Mouse (Mus musculus): ENCODE data around the gene Snx19. TPM values are rescaled to one million over a fixed set of nuclear protein-coding genes. Genes with fewer than 3 reads are reported as not detected.

Snx19 gene
- polyA plus RNA-seq, 1 experiment from 2014 or later: 14.1 TPM

GRCm38 (mm10) chr9:30446126-30446525 lies 19.2 kb downstream of the Snx19 start:
- no peak overlapping the region for H3K9ac ChIP-seq (ENCODE audit: low read depth, low read length)
- peaks cover 9% of the 10 kb centered on the region; the same call in 1 of the 2 replicates for H3K36me3 ChIP-seq (ENCODE audit: insufficient read depth, low read length)
- H3K27ac ChIP-seq: no peak overlapping the region
- no peaks in the 10 kb centered on the region for H3K9me3 ChIP-seq (replicated peaks; ENCODE audit: low read length)
- 85% methylated on average over 1 of the region's 1 CpGs for WGBS
- H3K27me3 ChIP-seq (ENCODE audit: insufficient read depth, low read length): no peaks in the 10 kb centered on the region
- no peak overlapping the region for H3K4me3 ChIP-seq (replicated peaks; ENCODE audit: low read depth, low read length)
- no peaks in the 10 kb centered on the region for H3K4me1 ChIP-seq (replicated peaks; ENCODE audit: insufficient read depth, low read length)
- H3K4me2 ChIP-seq (ENCODE audit: low read length): no peak overlapping the region
- no peak for DNase-seq (ENCODE audit: low spot score)
- no peak for ATAC-seq (replicated peaks; ENCODE audit: low FRiP score, low read depth)
- no peak for TF ChIP-seq CTCF (IDR thresholded peaks at IDR 0.05; ENCODE audit: low read depth)

GRCm38 (mm10) chr9:30448459-30448858 lies 21.6 kb downstream of the Snx19 start:
- DNase-seq (ENCODE audit: low spot score) (peak; percentile 81), ATAC-seq (replicated peaks; ENCODE audit: low FRiP score, low read depth) (no peak)
- no peak overlapping the region for H3K9ac ChIP-seq (ENCODE audit: low read depth, low read length)
- H3K9me3 ChIP-seq (replicated peaks; ENCODE audit: low read length): no peaks in the 10 kb centered on the region
- no peaks in the 10 kb centered on the region for H3K4me1 ChIP-seq (replicated peaks; ENCODE audit: insufficient read depth, low read length)
- H3K27me3 ChIP-seq (ENCODE audit: insufficient read depth, low read length): no peaks in the 10 kb centered on the region
- no peak overlapping the region for H3K27ac ChIP-seq
- 47% methylated on average over 4 of the region's 4 CpGs for WGBS
- peak; percentile 77 for TF ChIP-seq CTCF (IDR thresholded peaks at IDR 0.05; ENCODE audit: low read depth)
- H3K4me2 ChIP-seq (ENCODE audit: low read length): no peak overlapping the region
- no peak overlapping the region for H3K4me3 ChIP-seq (replicated peaks; ENCODE audit: low read depth, low read length)
- peaks cover 4% of the 10 kb centered on the region; the same call in 1 of the 2 replicates for H3K36me3 ChIP-seq (ENCODE audit: insufficient read depth, low read length)

- H3K9ac ChIP-seq (ENCODE audit: low read depth, low read length): no peak overlapping the region
- no peak for TF ChIP-seq CTCF (IDR thresholded peaks at IDR 0.05; ENCODE audit: low read depth)
- no peaks in the 10 kb centered on the region for H3K27me3 ChIP-seq (ENCODE audit: insufficient read depth, low read length)
- WGBS: 45% methylated on average over 2 of the region's 2 CpGs
- ATAC-seq (replicated peaks; ENCODE audit: low FRiP score, low read depth) (no peak), DNase-seq (ENCODE audit: low spot score) (no peak)
- no peaks in the 10 kb centered on the region for H3K9me3 ChIP-seq (replicated peaks; ENCODE audit: low read length)
- H3K4me3 ChIP-seq (replicated peaks; ENCODE audit: low read depth, low read length): no peak overlapping the region
- no peak overlapping the region for H3K27ac ChIP-seq
- H3K4me1 ChIP-seq (replicated peaks; ENCODE audit: insufficient read depth, low read length): no peaks in the 10 kb centered on the region
- H3K4me2 ChIP-seq (ENCODE audit: low read length): no peak overlapping the region
- H3K36me3 ChIP-seq (ENCODE audit: insufficient read depth, low read length): 0 out of 2 replicates have a peak, but pooled peaks cover 4% of the 10 kb centered on the region
Measured at GRCm38 (mm10) chr9:30449862-30450261, 23.0 kb downstream of the Snx19 start.

GRCm38 (mm10) chr9:30450834-30451233 lies 23.9 kb downstream of the Snx19 start:
- DNase-seq (ENCODE audit: low spot score) (peak; percentile 22), ATAC-seq (replicated peaks; ENCODE audit: low FRiP score, low read depth) (no peak)
- TF ChIP-seq CTCF (IDR thresholded peaks at IDR 0.05; ENCODE audit: low read depth): no peak
- Histone ChIP-seq H3K9ac (ENCODE audit: low read depth, low read length) (no peak overlapping the region), H3K9me3 (replicated peaks; ENCODE audit: low read length) (no peaks in the 10 kb centered on the region), H3K4me1 (replicated peaks; ENCODE audit: insufficient read depth, low read length) (no peaks in the 10 kb centered on the region), H3K36me3 (ENCODE audit: insufficient read depth, low read length) (0 out of 2 replicates have a peak, but pooled peaks cover 4% of the 10 kb centered on the region), H3K4me2 (ENCODE audit: low read length) (no peak overlapping the region), H3K27me3 (ENCODE audit: insufficient read depth, low read length) (no peaks in the 10 kb centered on the region), H3K27ac (no peak overlapping the region), H3K4me3 (replicated peaks; ENCODE audit: low read depth, low read length) (no peak overlapping the region)
- 45% methylated on average over 2 of the region's 2 CpGs for WGBS

GRCm38 (mm10) chr9:30454527-30454926 lies 27.6 kb downstream of the Snx19 start:
- no peaks in the 10 kb centered on the region for H3K27me3 ChIP-seq (ENCODE audit: insufficient read depth, low read length)
- H3K9ac ChIP-seq (ENCODE audit: low read depth, low read length): no peak overlapping the region
- no peak overlapping the region for H3K4me2 ChIP-seq (ENCODE audit: low read length)
- H3K27ac ChIP-seq: no peak overlapping the region
- H3K4me3 ChIP-seq (replicated peaks; ENCODE audit: low read depth, low read length): no peak overlapping the region
- no peaks in the 10 kb centered on the region for H3K4me1 ChIP-seq (replicated peaks; ENCODE audit: insufficient read depth, low read length)
- DNase-seq (ENCODE audit: low spot score) (no peak), ATAC-seq (replicated peaks; ENCODE audit: low FRiP score, low read depth) (no peak)
- TF ChIP-seq CTCF (IDR thresholded peaks at IDR 0.05; ENCODE audit: low read depth): no peak
- H3K36me3 ChIP-seq (ENCODE audit: insufficient read depth, low read length): no peaks in the 10 kb centered on the region
- no peaks in the 10 kb centered on the region for H3K9me3 ChIP-seq (replicated peaks; ENCODE audit: low read length)
- WGBS: 72% methylated on average over 2 of the region's 2 CpGs

GRCm38 (mm10) chr9:30456250-30456649 lies 29.3 kb downstream of the Snx19 start:
- no peak for DNase-seq (ENCODE audit: low spot score)
- Histone ChIP-seq H3K4me1 (replicated peaks; ENCODE audit: insufficient read depth, low read length) (no peaks in the 10 kb centered on the region), H3K36me3 (ENCODE audit: insufficient read depth, low read length) (no peaks in the 10 kb centered on the region), H3K27me3 (ENCODE audit: insufficient read depth, low read length) (no peaks in the 10 kb centered on the region), H3K4me2 (ENCODE audit: low read length) (no peak overlapping the region), H3K27ac (no peak overlapping the region), H3K9ac (ENCODE audit: low read depth, low read length) (no peak overlapping the region), H3K4me3 (replicated peaks; ENCODE audit: low read depth, low read length) (no peak overlapping the region), H3K9me3 (replicated peaks; ENCODE audit: low read length) (no peaks in the 10 kb centered on the region)
- WGBS: 78% methylated on average over 6 of the region's 6 CpGs
- TF ChIP-seq CTCF (IDR thresholded peaks at IDR 0.05; ENCODE audit: low read depth): no peak
- no peak for ATAC-seq (replicated peaks; ENCODE audit: low FRiP score, low read depth)

GRCm38 (mm10) chr9:30460501-30460900 lies 33.6 kb downstream of the Snx19 start:
- DNase-seq (ENCODE audit: low spot score): no peak
- Histone ChIP-seq H3K27ac (no peak overlapping the region), H3K36me3 (ENCODE audit: insufficient read depth, low read length) (peaks cover 27% of the 10 kb centered on the region), H3K9me3 (replicated peaks; ENCODE audit: low read length) (no peaks in the 10 kb centered on the region), H3K4me3 (replicated peaks; ENCODE audit: low read depth, low read length) (no peak overlapping the region), H3K9ac (ENCODE audit: low read depth, low read length) (no peak overlapping the region), H3K27me3 (ENCODE audit: insufficient read depth, low read length) (no peaks in the 10 kb centered on the region), H3K4me1 (replicated peaks; ENCODE audit: insufficient read depth, low read length) (no peaks in the 10 kb centered on the region), H3K4me2 (ENCODE audit: low read length) (no peak overlapping the region)
- no peak for TF ChIP-seq CTCF (IDR thresholded peaks at IDR 0.05; ENCODE audit: low read depth)
- WGBS: 37% methylated on average over 8 of the region's 8 CpGs
- ATAC-seq (replicated peaks; ENCODE audit: low FRiP score, low read depth): no peak; the same call in 1 of the 2 replicates

Measured in kidney, postnatal 0 days (tissue).